28 mouse cellular contexts compared by ENCODE assay signal in the genomic region with DNA sequence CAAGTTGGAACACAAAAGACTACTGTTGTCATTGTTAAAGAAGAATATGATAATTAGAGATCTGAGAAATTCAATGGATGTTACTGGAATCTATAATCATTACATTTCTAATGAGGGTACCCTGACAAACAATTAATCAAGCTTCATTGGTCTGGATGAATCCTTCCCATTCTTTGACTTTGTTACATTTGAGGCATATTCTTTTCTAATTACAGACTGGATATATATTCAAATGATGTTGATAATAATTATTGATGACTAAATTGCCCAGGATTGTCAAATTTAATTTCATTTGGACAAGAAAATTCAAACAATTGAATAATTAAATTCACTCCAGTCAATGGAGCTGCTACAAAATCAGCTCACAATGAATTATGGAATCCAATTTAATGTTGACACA.
"Had no signal": no experiment of that assay in that cellular context is flagged by ENCODE, and none has a peak within 500 bp of the region (broad histone marks: within the 10 kb centered on the region; RNA-seq: fewer than 3 reads in every experiment).

No protein-coding gene starts in this region.

- ATAC-seq: forebrain, embryonic 13.5 days; forebrain, embryonic 14.5 days; forebrain, embryonic 15.5 days; forebrain, embryonic 16.5 days; forebrain, postnatal 0 days had no signal

- H3K9me3 ChIP-seq: embryonic facial prominence, embryonic 10.5 days; embryonic facial prominence, embryonic 12.5 days; embryonic facial prominence, embryonic 13.5 days; embryonic facial prominence, embryonic 15.5 days; forebrain, embryonic 10.5 days; forebrain, embryonic 12.5 days; forebrain, embryonic 13.5 days; forebrain, embryonic 15.5 days had no signal

- H3K36me3 ChIP-seq: embryonic facial prominence, embryonic 10.5 days; embryonic facial prominence, embryonic 12.5 days; embryonic facial prominence, embryonic 13.5 days; embryonic facial prominence, embryonic 15.5 days; forebrain, embryonic 10.5 days; forebrain, embryonic 12.5 days; forebrain, embryonic 15.5 days had no signal

- H3K27me3 ChIP-seq: embryonic facial prominence, embryonic 12.5 days; embryonic facial prominence, embryonic 13.5 days; embryonic facial prominence, embryonic 15.5 days; forebrain, embryonic 12.5 days; forebrain, embryonic 13.5 days; forebrain, embryonic 15.5 days had no signal

- H3K27ac ChIP-seq: embryonic facial prominence, embryonic 10.5 days; embryonic facial prominence, embryonic 12.5 days; embryonic facial prominence, embryonic 13.5 days; embryonic facial prominence, embryonic 15.5 days; forebrain, embryonic 10.5 days; forebrain, embryonic 12.5 days; forebrain, embryonic 13.5 days; forebrain, embryonic 15.5 days; gastrocnemius, adult 2 months; heart, adult 2 months had no signal

- H3K4me2 ChIP-seq: embryonic facial prominence, embryonic 12.5 days; embryonic facial prominence, embryonic 13.5 days; embryonic facial prominence, embryonic 15.5 days; forebrain, embryonic 12.5 days; forebrain, embryonic 13.5 days; forebrain, embryonic 15.5 days had no signal

- H3K4me1 ChIP-seq: embryonic facial prominence, embryonic 10.5 days; embryonic facial prominence, embryonic 12.5 days; embryonic facial prominence, embryonic 13.5 days; embryonic facial prominence, embryonic 15.5 days; forebrain, embryonic 10.5 days; forebrain, embryonic 12.5 days; forebrain, embryonic 13.5 days; forebrain, embryonic 15.5 days had no signal

- H3K9ac ChIP-seq: embryonic facial prominence, embryonic 12.5 days; embryonic facial prominence, embryonic 13.5 days; embryonic facial prominence, embryonic 15.5 days; forebrain, embryonic 12.5 days; forebrain, embryonic 13.5 days; forebrain, embryonic 15.5 days; forebrain, postnatal 0 days had no signal

- DNase-seq: cerebellum, adult 8-10 months; cerebellum, adult 9-10 months; cerebellum, adult 9-11 months; cerebellum, postnatal 10 days; cerebellum, postnatal 14 days; cerebellum, postnatal 25 days; cerebellum, postnatal 36 days; embryo, embryonic 11 days; forebrain, postnatal 0 days; gastrocnemius, adult 2 months; gastrocnemius, postnatal 10 days; gastrocnemius, postnatal 14 days; gastrocnemius, postnatal 25 days; gastrocnemius, postnatal 36 days; heart, adult 11 months; heart, adult 18-20 months; heart, adult 2 months had no signal

- H3K4me3 ChIP-seq: embryonic facial prominence, embryonic 10.5 days; embryonic facial prominence, embryonic 12.5 days; embryonic facial prominence, embryonic 13.5 days; embryonic facial prominence, embryonic 15.5 days; erythroblast, embryonic 14.5 days; forebrain, embryonic 10.5 days; forebrain, embryonic 12.5 days; forebrain, embryonic 13.5 days; forebrain, embryonic 15.5 days; gastrocnemius, adult 2 months; heart, adult 2 months had no signal
